Mouse (Mus musculus): ENCODE measurements around the gene Kctd19. TPM values are rescaled to one million over a fixed set of nuclear protein-coding genes. Genes with fewer than 3 reads are reported as not detected.
A peak's percentile ranks its signal among the peaks of the same experiment; 100 is the strongest.

Kctd19 gene
- 0.32 TPM in 1 of 3 replicates, not detected in the others for total RNA-seq (2017)

DNA sequence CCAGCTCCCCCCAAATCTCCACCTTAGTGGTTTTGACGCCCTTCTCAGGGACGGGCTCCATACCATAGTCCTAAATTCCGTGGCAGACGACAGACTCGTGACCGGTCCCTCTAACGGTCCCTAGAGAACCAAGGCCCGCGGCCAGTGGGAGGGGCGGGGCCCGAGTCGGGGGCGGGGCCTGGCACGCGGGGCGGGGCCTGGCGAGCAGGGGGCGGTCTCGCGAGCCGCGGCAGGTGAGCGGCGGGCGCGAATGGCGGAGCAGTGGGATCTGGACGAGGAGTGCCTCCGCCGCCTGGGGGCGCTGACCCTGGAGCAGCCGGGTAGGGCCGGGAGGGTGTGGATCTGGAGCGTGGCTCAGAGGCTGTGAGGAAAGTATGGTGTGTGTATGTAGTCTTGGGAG is at the start of gene Kctd19, which contains the start of gene Lrrc36:
TSS of gene Kctd19 (minus strand) at position 112 of the 400 bp plus-strand sequence.
TSS of gene Lrrc36 (plus strand) at position 181 of the 400 bp plus-strand sequence.
- ATAC-seq (replicated peaks; ENCODE audit: insufficient number of reproducible peaks, low FRiP score, low TSS enrichment, poor library complexity, severe bottlenecking) = no peak

DNA sequence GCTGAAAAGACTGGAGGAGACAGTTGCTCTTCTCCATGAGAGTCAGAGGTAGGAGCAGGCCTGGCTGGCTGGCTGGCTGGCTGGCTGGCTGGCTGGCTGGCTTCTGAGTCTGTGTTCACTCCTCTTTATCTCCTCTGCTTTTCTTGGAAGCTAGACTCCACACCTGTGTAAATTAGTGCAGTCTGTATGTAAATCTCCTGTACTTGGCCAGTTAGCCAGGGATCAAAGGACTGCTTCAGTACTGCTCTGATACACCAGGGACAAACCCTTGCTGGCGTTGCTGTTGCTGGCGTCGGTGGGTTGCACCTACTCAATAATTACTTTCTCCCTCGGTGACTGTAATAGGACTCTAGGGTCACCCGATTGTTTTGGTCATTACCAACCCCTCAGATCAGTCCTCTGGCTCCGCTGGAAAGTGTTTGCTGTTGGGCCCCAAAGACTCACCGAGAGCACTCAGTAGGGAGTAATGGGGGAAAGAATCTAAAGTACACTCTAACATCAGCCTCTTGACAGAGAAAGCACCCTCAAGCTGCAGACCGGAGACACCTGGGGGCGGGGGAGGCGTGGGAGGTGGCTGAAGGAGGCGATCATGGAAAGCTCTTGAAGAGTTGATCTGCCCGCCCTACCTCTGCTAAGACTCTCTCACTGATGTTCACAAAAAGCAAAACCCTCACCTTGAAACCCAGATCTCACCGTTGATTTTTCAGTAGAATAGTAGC is 47.9 kb upstream of the Kctd19 start:
- ATAC-seq (replicated peaks; ENCODE audit: insufficient number of reproducible peaks, low FRiP score, low TSS enrichment, poor library complexity, severe bottlenecking) = no peak

DNA sequence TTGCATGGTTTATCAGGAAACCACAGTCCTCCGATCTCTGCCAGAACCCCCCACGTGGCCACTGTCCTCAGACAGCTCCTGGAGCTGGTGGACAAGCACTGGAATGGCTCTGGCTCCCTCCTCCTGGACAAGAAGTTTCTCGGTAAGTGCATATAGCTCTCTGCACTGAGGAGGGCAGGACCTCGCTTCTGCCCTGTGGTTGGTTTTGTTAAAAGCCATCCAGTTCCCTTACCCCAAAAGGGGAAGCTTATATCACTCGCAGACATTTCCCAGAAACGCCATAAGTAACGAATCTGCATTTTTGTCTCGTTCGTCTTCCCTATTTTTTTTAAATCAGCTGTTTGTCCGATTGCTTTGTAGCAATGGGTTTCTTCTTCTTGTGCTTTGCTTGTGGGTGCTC is 41.9 kb upstream of the Kctd19 start:
- peak; percentile 95 for ATAC-seq (replicated peaks; ENCODE audit: insufficient number of reproducible peaks, low FRiP score, low TSS enrichment, poor library complexity, severe bottlenecking)

DNA sequence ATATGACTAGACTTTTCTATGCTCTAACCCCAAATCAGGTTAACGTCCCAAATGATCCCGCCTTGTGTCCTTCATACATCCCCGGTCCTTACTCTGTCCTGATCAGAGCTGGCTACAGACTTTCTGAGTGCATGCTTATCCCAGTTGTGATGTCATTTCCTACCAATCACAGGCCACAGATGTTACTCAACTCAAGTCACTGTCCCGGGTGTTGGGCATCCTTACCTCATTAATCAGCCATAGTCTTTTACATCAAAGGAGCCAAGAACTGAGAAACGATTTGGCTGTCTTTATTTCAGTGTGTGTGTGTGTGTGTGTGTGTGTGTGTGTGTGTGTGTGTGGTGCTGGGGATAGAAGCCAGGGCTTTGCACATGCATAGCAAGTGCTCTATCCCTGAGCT is 40.8 kb upstream of the Kctd19 start:
- no peak for ATAC-seq (replicated peaks; ENCODE audit: insufficient number of reproducible peaks, low FRiP score, low TSS enrichment, poor library complexity, severe bottlenecking)

DNA sequence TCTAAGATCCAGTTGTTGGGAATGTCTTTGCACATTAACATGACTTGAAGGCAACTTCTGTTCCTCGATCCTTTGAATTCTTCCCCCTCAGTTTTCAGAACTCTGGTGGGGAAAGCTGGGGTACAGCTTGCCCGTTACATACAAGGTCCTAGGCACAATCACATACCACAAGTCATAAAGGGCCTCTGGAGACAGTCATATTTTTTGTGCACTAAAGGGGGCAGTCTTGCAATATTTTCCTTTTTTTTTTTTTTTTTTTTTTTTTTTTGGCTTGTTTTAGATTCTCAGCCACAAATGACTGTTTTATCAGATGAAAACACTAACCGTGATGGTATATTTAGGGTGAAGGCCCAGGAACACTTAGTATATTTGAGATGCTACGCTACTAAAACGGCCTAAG is 40.0 kb upstream of the Kctd19 start:
- ATAC-seq (replicated peaks; ENCODE audit: insufficient number of reproducible peaks, low FRiP score, low TSS enrichment, poor library complexity, severe bottlenecking) = 0 out of 2 replicates have a peak, but pooled peaks have one; percentile 57

DNA sequence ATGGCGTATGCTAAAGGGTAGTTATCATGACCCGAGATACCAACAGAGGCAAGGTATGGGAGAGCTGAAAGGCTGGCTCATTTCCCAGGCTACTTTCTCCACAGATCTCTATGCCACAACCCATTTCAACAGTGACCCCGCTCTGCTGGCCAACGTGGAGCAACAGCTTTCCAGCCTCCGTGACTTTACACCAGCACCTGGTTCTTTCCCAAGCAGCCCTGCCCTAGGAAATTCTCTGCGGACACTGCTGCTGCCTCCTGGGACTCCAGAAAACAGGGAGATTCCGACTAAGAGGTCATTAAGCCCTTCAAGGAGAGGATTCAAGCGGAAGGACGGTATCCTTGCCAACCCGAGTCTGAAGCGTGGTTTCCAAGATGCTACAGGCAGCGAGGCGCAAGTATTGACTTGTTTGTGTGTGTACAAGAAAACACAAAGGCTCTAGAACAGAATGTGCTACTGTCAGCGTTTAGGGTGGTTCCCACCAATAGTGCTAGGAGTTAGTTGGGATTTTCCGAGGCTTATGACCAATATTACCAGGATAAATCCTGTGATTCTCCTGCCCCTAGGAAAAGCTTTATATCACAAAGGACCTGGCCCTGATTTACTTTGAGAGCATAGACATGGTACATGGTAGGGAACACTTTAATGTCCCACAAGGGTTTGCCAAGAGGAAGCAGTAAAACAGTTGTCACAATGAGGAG is 38.8 kb upstream of the Kctd19 start:
- no peak for ATAC-seq (replicated peaks; ENCODE audit: insufficient number of reproducible peaks, low FRiP score, low TSS enrichment, poor library complexity, severe bottlenecking)

DNA sequence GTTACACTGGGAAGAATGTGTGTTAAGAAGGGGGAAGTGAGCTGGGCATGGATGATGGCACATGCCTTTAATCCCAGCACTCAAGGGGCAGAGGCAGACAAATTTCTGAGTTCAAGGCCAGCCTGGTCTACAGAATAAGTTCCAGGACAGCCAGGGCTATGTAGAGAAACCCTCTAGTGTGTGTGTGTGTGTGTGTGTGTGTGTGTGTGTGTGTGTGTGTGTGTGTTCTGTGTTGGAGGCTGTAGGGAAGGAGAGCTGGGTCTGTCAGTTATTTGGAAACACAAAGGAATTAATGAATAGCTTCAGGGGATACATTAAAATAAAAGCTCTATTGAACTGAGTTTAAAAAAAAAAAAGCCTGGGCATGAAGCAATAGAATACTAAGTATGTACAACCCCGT is 37.7 kb upstream of the Kctd19 start:
- no peak for ATAC-seq (replicated peaks; ENCODE audit: insufficient number of reproducible peaks, low FRiP score, low TSS enrichment, poor library complexity, severe bottlenecking)

DNA sequence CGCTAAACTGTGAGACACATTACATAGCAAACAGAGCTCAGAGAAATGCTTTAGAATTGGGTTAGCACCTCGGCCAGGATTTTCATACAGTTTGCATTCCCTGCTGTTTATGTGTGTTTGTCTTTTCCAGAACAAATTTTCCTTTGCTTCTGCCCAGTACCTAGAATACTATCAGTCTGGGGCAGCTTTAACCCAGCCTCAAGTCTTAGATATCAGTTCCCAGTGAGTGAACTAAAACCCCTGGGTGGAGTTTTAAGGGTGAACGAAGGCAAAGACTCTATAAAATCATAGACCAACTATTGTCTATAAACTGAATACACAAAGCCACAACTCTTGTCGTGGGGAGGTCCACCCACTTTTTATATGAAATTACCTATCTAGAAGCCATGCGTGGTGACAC is 35.3 kb upstream of the Kctd19 start:
- no peak for ATAC-seq (replicated peaks; ENCODE audit: insufficient number of reproducible peaks, low FRiP score, low TSS enrichment, poor library complexity, severe bottlenecking)

DNA sequence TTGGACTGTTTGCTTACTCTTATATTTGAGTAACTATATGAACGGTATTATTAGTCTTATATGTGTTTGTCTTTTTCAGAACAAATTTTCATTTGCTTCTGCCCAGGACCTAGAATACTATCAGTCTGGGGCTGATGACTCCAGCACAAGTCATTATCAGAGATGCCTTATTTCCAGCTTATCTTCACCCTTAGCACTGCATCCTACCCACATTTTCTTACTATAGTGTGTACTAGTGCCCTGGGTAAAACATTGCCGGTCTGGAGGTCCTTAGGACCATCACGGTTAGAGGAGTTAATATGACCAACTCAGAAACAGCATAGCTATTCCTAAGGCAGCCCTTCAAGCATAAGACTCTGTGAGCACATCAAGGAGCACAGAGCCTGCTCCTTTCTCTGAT is 34.9 kb upstream of the Kctd19 start:
- no peak for ATAC-seq (replicated peaks; ENCODE audit: insufficient number of reproducible peaks, low FRiP score, low TSS enrichment, poor library complexity, severe bottlenecking)

DNA sequence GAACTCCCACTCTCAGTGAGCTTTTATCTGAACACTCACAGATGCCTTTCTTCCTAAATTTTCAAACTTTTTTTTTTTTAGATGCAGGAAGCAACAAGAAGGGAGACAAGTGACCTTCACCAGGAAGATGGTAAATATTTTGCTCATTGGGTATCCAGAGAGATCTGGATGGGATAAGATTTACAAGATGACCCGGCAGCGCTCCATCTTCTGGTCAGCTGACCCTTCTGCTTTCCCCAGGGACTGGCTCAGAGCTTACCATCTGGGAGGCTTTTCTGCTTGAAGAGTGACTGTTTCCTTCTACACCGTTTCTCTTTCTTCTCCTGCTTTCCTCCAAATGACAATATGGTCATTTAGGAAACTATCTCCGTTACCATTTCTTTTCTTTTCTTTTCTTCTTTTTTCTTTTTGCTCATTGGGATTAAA is 32.8 kb upstream of the Kctd19 start:
- no peak for ATAC-seq (replicated peaks; ENCODE audit: insufficient number of reproducible peaks, low FRiP score, low TSS enrichment, poor library complexity, severe bottlenecking)

DNA sequence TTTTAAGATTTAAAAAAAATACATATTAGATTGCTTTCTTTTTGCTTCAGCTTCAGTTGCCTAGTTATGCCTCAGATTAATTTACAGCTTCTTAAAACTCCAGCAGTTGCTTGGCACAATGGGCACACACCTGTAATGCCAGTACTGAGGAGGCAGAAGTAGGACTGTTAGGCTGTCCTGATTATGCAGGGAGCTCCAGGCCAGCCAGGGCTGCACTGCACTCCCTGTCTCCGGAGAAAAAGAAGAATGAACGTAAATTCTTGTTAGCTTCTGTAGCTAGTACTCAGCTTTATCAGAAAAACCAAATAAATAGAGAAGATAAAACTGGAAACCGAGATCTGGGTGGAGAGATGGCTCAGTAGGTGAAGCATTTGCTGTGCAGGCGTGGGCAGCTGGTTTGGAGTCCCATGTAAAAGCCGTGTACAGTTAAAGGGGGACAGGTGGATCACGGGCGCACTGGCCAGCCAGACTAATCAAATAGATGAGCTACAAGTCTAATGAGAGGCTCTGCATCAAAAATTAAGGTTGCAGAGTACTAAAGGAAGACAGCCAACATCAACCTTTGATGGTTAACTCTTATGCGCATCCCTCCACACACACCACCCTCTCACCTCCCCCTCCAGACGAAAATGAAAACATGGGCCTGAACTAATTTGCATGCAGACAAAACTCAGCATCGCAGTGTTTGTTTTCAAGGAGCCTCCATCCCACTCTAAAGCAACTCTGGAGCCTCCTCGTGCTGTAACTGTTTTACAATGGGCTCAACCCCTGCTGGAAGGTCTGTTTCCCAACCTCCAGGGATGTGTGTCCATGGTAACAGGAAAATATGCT is 32.2 kb upstream of the Kctd19 start:
- ATAC-seq (replicated peaks; ENCODE audit: insufficient number of reproducible peaks, low FRiP score, low TSS enrichment, poor library complexity, severe bottlenecking) = no peak

DNA sequence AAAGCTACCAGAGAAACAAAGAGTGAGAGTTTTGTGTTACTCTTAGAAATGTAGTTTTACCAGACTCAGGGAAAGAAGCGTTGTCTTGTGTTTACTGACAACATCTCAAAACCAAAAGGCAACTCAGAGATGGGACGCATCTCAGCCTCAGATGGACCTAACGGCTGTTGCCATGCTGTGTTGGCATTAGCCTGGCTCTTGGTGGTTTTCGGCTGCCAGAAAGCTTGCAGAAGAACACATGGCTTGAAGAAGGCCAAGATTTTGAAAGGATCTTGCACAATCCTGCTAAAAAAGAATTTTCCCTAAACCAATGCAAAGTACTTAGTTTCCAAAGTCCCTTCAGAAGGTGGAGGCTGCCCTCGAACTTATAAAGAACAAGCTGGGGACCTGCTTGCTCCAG is 29.4 kb upstream of the Kctd19 start:
- no peak for ATAC-seq (replicated peaks; ENCODE audit: insufficient number of reproducible peaks, low FRiP score, low TSS enrichment, poor library complexity, severe bottlenecking)

DNA sequence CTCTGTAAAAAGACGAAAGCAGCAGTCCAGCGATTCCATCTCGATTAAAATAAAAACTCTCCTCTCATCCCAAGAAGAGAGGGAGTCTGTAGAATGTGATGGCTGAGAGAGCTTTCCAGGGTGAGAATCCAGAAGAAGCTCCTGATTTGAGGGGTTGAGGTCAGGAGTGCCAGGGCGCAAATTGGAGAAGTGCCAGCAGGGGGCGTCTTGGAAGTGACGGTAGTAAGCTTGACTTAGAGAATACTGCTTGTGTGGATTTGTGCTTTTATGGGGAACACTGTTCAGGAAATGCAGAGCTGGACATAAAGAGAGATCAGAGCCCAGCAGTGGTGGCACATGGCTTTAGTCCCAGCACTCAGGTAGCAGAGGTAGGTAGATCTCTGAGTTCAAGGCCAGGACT is 28.1 kb upstream of the Kctd19 start:
- ATAC-seq (replicated peaks; ENCODE audit: insufficient number of reproducible peaks, low FRiP score, low TSS enrichment, poor library complexity, severe bottlenecking) = peak; percentile 66

DNA sequence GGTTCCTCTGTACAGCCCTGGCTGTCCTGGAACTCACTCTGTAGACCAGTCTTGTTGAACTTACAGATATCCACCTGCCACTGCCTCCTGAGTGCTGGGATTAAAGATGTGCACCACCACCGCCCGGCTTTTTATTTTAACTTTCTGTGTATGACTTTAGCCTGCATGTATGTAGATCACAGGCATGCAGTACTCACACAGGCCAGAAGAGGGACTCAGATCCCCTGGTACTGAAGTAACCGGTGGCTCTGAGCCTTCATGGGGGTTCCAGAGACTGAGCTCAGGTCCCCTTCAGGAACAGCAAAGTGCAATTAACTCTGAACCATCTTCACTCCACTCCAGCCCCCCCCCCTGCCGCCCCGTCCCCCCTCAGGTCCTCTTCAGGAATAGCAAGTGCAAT is 25.6 kb upstream of the Kctd19 start:
- 0 out of 2 replicates have a peak, but pooled peaks have one; percentile 61 for ATAC-seq (replicated peaks; ENCODE audit: insufficient number of reproducible peaks, low FRiP score, low TSS enrichment, poor library complexity, severe bottlenecking)

DNA sequence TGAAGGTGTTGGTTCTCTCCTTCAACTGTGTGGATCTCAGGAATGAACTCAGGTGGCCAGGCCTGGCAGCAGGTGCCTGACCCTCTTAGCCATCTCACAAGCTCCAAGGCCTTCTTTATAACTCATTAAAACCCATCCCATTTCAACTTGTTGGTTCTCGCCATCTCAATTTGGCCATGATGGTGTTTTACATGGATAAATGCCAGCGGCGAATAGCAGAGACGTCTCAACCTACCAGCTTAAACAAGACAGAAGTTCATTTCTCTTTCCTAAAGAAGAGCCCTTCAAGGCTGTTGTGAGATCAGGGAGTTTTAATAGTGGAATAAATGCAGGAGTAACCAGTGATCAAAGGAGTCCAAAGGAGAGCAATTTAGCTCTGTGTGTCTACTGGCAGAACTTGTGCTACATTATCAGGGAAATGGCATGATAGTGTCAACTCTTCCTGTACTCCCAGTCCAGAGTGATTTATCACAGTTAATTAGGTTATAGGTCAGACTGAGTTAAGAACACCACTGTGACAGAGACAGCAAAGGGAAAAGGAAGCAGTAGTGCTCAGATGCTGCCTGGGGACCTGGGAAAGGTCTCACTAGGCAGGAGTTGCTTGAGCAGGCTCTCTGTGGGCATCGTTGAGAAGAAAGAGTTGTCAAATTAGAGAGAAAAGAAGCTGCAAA is 23.9 kb upstream of the Kctd19 start:
- no peak for ATAC-seq (replicated peaks; ENCODE audit: insufficient number of reproducible peaks, low FRiP score, low TSS enrichment, poor library complexity, severe bottlenecking)

DNA sequence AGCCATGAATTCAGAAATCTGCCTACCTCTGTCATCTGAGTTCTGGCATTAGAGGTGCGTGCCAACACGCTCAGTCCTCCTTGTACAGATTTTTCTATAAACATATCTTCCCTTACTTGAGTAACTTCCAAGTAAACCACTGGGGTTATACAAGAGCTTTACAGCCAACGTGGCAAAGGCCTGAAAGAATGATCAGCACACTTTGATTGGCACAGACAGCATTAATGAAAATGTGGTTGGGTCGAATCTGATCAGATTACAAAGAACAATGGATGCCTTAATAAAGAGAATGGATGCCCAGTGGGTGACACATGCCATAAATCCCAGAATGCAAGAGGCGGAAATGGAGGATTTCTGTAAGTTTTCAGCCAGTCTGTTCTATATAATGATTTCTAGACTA is 22.9 kb upstream of the Kctd19 start:
- ATAC-seq (replicated peaks; ENCODE audit: insufficient number of reproducible peaks, low FRiP score, low TSS enrichment, poor library complexity, severe bottlenecking) = no peak

DNA sequence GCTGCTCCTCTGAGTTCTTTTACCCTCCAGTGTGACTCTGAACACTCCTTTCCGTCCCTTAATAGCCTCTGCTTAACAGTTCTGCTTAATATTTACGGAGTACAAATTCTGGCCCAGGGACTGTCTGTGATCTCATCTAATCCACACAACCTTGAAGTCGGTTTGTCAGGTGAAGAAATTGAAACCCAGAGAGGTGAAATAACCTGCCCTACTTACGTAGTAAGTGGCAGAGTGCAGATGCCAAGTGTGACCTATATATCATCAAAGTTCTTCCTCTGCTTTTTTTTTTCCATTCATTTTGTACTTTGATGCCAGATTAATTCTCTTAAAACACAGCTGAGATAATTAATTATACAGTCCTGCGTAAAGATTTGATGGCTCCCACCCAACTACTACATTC is 20.8 kb upstream of the Kctd19 start:
- no peak for ATAC-seq (replicated peaks; ENCODE audit: insufficient number of reproducible peaks, low FRiP score, low TSS enrichment, poor library complexity, severe bottlenecking)

DNA sequence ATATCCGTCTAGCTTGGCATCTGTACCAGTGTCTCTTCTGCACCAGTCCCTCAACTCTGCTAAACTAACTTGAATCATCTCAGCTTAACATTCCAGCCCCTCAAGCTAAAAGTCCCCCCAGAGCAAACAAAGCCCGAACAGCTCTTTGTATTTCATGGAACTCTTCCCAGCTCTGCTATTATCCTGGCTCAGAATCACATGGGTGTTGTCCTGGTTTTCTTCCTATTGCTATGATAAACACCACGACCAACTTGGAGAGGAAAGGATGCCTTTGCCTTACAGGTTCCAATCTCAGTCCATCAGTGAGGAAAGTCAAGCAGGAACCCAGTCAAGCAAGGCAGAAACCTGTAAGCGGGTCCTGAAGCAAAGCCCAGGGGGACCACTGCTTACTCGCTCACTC is 20.2 kb upstream of the Kctd19 start:
- ATAC-seq (replicated peaks; ENCODE audit: insufficient number of reproducible peaks, low FRiP score, low TSS enrichment, poor library complexity, severe bottlenecking) = no peak

DNA sequence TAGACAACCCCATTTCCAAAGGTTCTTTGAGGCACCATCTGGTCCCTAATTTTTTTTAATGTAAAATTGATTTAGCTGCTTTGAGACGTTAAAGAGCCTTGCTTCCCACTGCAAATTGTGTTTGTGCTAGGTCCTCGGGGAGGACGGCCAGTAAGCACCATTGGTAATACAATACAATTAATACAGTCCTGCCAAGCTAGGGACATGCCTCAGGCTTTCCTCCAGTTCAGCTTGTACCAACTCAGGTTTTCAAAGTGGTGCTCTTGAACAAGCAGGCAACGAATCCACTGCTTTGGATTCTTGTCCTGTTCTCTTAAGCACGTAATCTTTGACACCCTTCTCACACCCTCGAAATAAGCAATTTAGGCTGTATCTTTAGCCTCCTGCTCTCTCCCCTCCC is 19.7 kb upstream of the Kctd19 start:
- ATAC-seq (replicated peaks; ENCODE audit: insufficient number of reproducible peaks, low FRiP score, low TSS enrichment, poor library complexity, severe bottlenecking) = no peak

All from monocyte, adult 5-6 weeks (primary cell).